Mouse (Mus musculus) gastrocnemius, adult 2 months (tissue): ENCODE measurements around the gene Pah. TPM values are rescaled to one million over a fixed set of nuclear protein-coding genes. Genes with fewer than 3 reads are reported as not detected.

Experiments used
- DNase-seq: peaks from one replicate; pipeline ENCODE4 v3.0.0; 2022
- H3K27ac ChIP-seq: fragments of 200-600 bp; 2 replicates; pipeline ENCODE4 v1.8.1; 2022; ENCODE audit warnings: mild to moderate bottlenecking
- H3K4me3 ChIP-seq: fragments of 200-600 bp; 2 replicates; pipeline ENCODE4 v1.8.1; 2022; ENCODE audit warnings: mild to moderate bottlenecking, moderate library complexity
- CTCF ChIP-seq: fragments of 200-600 bp; IDR thresholded peaks from 2 replicates; pipeline ENCODE4 v1.8.1; 2022; ENCODE audit warnings: antibody characterized with exemption, mild to moderate bottlenecking, moderate library complexity
- intact Hi-C: fragments of 180-260 bp; cut with DNase I; formaldehyde crosslinking; loops from one replicate; pipeline ENCODE4 v1.15.1; 2025
- total RNA-seq, 2 experiments: library from RNA; stranded (reverse); gene quantifications; 2 replicates each; pipeline ENCODE4 v1.2.3; 2021

Gene Pah
- total RNA-seq, 2 experiments from 2014 or later = not detected

DNA sequence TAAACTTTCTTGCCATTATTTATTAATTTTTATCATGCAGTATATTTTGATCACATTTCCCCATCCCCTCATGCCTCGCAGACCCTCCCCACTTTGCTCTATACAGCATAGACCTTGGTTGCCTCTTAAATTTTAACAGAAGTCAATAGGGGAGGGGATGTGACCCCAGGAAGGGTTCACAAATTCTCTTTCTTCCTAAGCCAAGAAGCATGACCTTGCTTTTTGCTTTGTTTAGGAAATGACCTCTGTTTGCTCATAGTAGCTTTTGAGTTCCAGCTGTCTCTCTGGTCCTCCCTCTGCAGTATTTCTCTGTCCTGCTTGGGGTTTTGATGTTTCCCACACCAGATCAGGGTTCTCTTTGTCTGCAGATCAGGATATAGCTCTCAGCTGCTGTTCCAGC, 12.6 kb downstream of the Pah start:
- intact Hi-C loops = no loop called here
- Histone ChIP-seq H3K27ac (no peak overlapping the region), H3K4me3 (no peak overlapping the region)
- no peak for DNase-seq
- TF ChIP-seq CTCF = no peak

GRCm38 (mm10) chr10:87545759-87546158, 24.2 kb downstream of the Pah start:
- no peak for DNase-seq
- intact Hi-C loops = no loop called here
- H3K4me3 ChIP-seq = no peak overlapping the region
- H3K27ac ChIP-seq = no peak overlapping the region
- TF ChIP-seq CTCF = no peak

DNA sequence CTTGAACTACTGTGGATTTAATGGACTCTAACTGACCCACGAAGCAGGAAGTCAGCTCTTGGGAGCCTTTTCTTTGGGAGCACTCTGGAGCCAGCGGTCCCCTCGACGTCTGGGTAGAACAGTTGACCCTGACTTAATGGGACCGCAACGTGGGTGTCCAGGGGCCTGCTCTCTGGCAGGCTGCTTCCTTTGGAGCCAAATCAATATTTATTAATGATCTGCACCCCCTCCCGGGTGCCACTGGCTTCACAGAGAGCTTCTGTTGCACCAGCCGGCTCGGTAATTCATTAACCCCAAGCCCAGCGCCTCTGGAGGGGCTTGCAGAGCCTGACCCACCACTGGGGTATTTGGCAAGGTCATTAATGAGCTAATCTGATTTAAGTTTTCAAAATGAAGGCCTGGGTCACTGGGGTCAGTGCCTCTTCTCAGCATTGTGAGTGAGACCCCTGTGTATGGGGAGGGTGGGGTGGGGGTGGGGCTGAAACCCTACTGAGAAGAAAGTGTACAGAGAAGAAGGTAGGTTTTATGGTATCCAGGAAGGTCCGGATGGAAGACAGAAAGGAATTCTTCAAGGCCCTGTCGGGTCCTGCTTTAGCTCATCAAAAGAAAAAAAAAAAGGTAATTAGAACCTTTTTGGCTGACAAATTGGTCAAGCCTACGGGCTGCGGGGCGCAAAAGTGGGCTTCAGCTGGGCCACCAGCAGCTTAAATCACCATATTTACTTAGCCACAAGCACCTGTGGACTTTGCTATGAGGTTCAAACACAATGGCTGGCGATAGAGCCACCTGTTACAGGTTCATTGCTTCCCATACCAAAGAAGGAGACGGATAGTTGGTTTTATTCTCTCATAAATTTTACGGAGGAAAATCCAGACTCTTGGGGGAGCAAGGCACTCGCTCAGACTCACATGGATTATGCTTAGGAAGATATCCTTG, 25.0 kb downstream of the Pah start:
- DNase-seq = no peak
- Histone ChIP-seq H3K4me3 (no peak overlapping the region), H3K27ac (no peak overlapping the region)
- TF ChIP-seq CTCF = no peak
- intact Hi-C loops = no loop called here

DNA sequence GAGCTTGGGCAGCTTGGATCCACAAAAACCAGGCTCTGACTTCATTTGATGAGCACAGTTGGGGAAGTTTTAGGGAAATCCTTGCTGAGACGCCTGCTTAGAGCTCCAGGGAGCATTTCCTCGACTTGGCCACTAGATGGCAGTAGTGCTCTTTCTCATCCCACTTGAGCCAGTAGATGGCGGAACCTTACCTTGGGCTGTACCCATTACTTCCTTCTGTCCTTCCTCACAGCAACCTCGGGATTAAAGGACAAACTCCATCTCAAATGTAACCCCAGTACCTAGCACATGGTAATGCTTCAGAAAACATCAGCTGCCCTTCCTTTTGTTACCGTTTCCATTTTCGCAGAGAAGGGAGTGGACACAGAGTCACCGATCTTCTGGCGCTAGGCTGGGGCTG, 31.1 kb downstream of the Pah start:
- no peak for DNase-seq

GRCm38 (mm10) chr10:87556441-87556840, 34.8 kb downstream of the Pah start:
- intact Hi-C loops = loop anchor here (10.0 kb wide), 1 partner anchor 868 kb away; no protein-coding TSS in a partner anchor
- no peak for TF ChIP-seq CTCF
- H3K27ac ChIP-seq = no peak overlapping the region
- no peak for DNase-seq
- H3K4me3 ChIP-seq = no peak overlapping the region

More for the DNA sequence above, 31.1 kb downstream of the Pah start:
- no peak overlapping the region for H3K27ac ChIP-seq
- peak overlapping the region; percentile 48 for H3K4me3 ChIP-seq
- intact Hi-C loops = loop anchor here (2.0 to 10.0 kb wide), 3 partner anchors 750 to 872 kb away; no protein-coding TSS in a partner anchor
- TF ChIP-seq CTCF = peak; percentile 94

- no peak for DNase-seq
- Histone ChIP-seq H3K27ac (no peak overlapping the region), H3K4me3 (no peak overlapping the region)
- intact Hi-C loops = no loop called here
- TF ChIP-seq CTCF = no peak
Observed at GRCm38 (mm10) chr10:87563818-87564217, 42.2 kb downstream of the Pah start.

DNA sequence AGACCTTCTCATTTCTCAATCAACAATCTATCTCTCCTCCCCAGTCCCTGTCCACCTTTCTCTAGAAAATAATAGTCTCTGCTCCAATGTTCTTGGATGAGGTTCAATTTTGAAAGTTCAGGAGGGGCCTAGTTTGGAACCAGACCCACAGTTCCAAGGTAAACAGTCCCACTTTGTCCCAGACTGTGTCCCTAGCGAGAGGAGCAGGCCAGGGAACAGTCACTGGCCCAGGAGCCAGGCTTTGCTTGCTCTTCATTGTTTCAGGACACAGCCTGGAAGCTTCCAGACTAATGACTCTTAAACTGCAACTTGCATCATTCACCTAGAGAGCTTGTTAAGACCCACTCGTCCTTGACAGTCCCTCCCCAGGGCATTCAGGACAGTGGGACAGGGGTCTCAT, 44.1 kb downstream of the Pah start:
- Histone ChIP-seq H3K4me3 (no peak overlapping the region), H3K27ac (no peak overlapping the region)
- no peak for TF ChIP-seq CTCF
- no peak for DNase-seq
- intact Hi-C loops = no loop called here

DNA sequence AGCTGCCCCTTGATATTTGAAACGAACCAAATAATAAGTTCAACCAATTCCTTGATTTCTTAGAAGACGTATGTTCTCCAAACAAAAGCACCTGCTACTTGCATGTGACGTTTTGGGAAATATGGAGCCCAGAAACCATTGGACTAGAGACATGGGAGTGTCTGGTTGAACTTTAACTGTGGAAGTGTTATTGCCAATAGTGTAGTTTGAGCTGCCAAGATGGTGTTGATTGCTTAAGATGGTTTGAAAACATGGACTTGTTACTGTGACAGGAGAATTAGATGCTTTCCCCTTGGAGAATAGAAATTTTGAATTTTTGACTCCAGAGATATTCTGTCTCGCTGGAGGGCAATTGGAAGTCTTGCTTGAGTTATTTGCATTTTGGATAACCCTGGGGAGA, 50.9 kb downstream of the Pah start:
- no peak overlapping the region for H3K4me3 ChIP-seq
- no peak overlapping the region for H3K27ac ChIP-seq
- intact Hi-C loops = no loop called here
- TF ChIP-seq CTCF = no peak
- no peak for DNase-seq

DNA sequence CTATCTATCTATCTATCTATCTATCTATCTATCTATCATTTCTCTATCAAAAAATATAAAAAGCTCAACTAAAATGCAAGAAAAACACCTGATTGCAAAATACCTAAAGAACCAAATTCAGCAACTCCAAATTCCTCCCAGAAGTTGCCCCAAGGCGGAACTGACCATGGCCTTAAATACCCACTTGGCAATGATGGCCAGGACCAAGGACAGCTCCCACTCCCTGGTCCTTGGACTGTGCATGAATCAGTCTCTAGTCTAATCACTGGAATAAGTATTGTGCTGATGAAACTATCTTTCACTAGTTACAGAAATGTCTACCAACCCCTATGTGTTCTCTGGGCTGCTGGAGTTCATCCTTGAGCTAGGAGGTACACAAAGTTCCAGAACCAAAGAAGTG, 65.1 kb downstream of the Pah start:
- no peak for DNase-seq
- Histone ChIP-seq H3K4me3 (no peak overlapping the region), H3K27ac (no peak overlapping the region)
- intact Hi-C loops = no loop called here
- TF ChIP-seq CTCF = no peak

DNA sequence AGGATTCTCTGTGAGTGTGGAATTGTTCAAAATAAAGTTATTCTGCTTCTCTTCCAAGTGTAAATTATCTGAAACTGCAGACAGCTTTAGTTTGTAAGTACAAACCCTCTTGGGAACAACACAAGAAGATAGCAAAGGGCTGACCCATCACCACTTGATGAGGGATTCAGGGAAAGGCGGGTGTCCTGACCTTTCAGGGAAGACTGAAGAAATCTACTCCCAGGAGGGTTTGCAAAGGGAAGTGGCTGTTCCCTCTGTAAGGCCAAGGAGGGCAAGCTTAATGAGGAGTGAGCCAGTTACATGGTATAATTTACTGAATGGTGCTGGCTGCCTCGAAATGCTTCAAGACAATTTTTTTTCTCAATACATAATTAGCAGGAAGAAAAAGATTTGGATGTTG, 72.3 kb downstream of the Pah start:
- intact Hi-C loops = no loop called here
- no peak overlapping the region for H3K4me3 ChIP-seq
- no peak for TF ChIP-seq CTCF
- no peak overlapping the region for H3K27ac ChIP-seq
- no peak for DNase-seq

DNA sequence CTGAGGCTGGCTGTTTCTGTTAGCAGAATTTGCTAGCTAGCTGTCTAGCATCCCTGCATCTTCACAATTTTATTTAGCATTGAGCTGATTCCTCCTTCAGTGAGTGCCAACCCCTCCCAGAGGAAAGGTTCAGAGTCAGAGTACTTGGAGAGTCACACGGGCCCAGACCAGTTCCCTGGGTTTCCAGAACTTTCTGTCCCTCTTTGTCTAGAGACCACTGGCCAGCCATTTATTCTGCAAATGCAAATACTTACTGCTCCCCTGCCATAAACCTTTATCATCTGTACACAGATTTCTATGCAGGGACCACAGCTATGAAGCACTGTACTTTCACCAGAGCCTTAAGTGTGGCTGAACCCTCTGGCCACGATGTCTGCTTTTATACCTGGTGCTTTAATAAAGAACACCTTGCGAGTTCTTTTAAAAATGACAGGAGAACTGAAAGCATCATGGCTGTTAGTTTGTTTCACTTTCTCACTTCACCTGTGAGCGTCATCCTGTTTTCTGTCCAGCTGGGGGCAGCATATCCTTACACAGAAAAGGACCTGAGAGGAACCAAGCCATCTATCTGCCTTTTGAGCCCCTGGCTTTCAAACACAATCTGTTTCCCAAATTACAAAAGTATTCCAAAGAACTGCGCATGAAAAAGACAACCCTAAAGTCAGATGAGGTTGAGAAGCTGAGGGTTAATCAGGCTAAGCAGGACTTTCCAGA, 74.9 kb downstream of the Pah start:
- Histone ChIP-seq H3K27ac (no peak overlapping the region), H3K4me3 (no peak overlapping the region)
- intact Hi-C loops = loop anchor here (2.0 kb wide), 1 partner anchor 730 kb away; no protein-coding TSS in a partner anchor
- DNase-seq = peak; percentile 34
- peak; percentile 70 for TF ChIP-seq CTCF

DNA sequence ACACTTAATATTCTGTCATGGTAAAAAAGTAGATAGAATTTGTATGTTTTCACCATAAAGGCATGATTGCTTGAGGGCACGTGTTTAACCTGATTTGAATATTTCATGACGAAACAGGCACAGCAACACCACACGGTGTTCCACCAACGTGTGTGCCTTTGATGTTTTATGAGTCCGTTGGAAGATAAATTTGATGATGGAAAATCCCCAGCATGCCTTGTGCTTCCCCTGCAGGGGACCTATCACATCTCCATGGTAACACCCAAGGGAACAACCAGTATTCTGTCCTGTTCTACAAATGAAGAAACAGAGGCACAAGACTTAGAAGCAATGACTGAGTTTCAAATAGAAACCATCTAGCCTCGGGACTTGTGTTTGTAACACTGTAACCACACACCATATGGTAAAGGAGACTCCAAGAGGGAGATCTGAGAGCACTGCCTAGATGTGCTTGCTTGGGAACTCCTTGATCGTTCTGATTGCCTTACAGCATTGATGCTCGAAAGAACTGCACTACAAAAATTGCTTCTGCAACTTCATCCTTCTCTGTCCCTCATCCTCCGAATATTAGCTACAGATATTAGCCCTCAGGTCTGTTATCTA, 75.6 kb downstream of the Pah start:
- intact Hi-C loops = loop anchor here (2.0 kb wide), 1 partner anchor 730 kb away; no protein-coding TSS in a partner anchor
- DNase-seq = no peak
- H3K4me3 ChIP-seq = no peak overlapping the region

GRCm38 (mm10) chr10:87602151-87602550, 80.6 kb downstream of the Pah start:
- intact Hi-C loops = no loop called here
- no peak for TF ChIP-seq CTCF
- H3K27ac ChIP-seq = no peak overlapping the region
- no peak for DNase-seq
- no peak overlapping the region for H3K4me3 ChIP-seq

More for the DNA sequence above, 75.6 kb downstream of the Pah start:
- TF ChIP-seq CTCF = no peak
- H3K27ac ChIP-seq = no peak overlapping the region
